Mouse (Mus musculus) heart, postnatal 25 days (tissue): Measurements from ENCODE around the gene Thap8. TPM values are rescaled to one million over a fixed set of nuclear protein-coding genes. Genes with fewer than 3 reads are reported as not detected.

Experiments
- DNase-seq: peaks from one replicate; pipeline ENCODE4 v3.0.0; 2022; ENCODE audit warnings: low spot score
- intact Hi-C: fragments of 180-260 bp; cut with DNase I; formaldehyde crosslinking; loops from one replicate; pipeline ENCODE4 v1.15.1; 2025
- total RNA-seq, 2 experiments: library from RNA; stranded (reverse); gene quantifications; 2 replicates each; pipeline ENCODE4 v1.2.3; 2021

Gene Thap8
- total RNA-seq, 2 experiments from 2014 or later, result not detected

DNA sequence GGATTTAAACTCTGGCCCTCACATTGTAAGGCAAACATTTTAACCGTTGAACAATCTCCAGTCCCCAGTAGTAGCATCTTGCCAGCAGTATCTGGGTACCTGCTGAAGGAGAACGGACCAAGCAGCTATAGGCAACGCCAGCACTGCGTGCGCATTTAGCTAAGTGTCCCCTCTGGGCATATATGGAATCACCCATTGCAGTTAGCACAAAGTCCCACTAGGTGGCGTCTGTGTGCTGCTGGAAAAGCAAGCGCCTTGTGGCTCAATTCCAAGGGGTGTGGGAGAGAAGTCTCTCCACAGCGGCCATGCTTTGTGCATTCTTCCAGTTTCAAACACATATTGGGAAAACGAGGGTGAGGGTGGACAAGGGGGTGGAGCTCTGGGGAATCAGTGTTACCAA is 56.5 kb downstream of the Thap8 start:
- intact Hi-C loops, result no loop called here
- peak; percentile 41 for DNase-seq

DNA sequence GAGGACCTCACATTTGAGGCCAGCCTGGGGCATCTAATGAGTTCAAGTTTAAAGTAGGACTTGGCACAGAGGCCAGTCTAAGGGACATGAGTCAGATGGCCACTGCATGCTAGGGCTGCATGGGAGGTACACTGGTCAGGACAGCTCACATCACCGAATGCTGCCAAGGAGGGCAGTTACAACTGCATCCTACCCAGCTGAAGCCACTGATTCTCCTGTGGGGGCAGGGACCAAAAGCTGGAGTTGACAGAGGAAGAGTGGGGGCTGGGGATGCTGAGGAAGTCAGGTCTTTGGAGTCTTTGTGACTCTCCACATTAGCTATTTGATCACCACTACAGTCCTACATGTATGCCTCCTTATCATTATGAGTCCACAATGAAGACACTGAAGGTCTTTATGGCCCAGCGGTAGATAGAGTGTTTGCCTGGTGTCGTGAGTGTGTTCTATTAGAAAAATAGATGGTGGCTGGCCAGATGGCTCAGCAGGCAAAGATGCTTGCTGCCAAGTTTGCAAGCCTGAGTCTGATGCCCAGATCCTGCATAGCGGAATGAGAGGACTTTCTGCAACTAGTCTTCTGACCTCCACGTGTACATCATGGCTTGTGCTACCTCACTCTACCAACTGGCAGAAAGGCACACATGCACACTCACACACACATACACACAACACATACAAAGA is 59.7 kb downstream of the Thap8 start:
- DNase-seq, result no peak
- intact Hi-C loops, result no loop called here

Other genes starting within 250 kb of the Thap8 start
- gene Zfp14, start 228.7 kb upstream of the Thap8 start, total RNA-seq, result 1 to 10 TPM; 2.2 to 2.8 TPM
- gene Zfp82, start 207.2 kb upstream of the Thap8 start, total RNA-seq, result 1 to 10 TPM; 1.9 to 2.0 TPM
- not detected for gene Gm26920, start 189.7 kb upstream of the Thap8 start, total RNA-seq
- 1 to 10 TPM; 2.2 TPM for gene Zfp566, start 189.6 kb upstream of the Thap8 start, total RNA-seq
- gene Zfp260, start 185.3 kb upstream of the Thap8 start, total RNA-seq, result 10 to 100 TPM; 30.7 to 37.3 TPM
- gene Zfp382, start 158.2 kb upstream of the Thap8 start, total RNA-seq, result 1 to 10 TPM; 2.7 to 2.9 TPM
- gene Zfp146, start 110.3 kb upstream of the Thap8 start, total RNA-seq, result 10 to 100 TPM; 27.7 to 31.0 TPM
- gene Cox7a1, start 96.0 kb upstream of the Thap8 start, total RNA-seq, result 1,000 to 10,000 TPM; 2,700 to 2,749 TPM
- gene Capns1, start 81.3 kb upstream of the Thap8 start, total RNA-seq, result 100 to 1,000 TPM; 270 to 283 TPM
- 10 to 100 TPM; 54.6 to 56.6 TPM for gene Polr2i, start 48.1 kb upstream of the Thap8 start, total RNA-seq
- gene Tbcb, start 47.8 kb upstream of the Thap8 start, total RNA-seq, result 10 to 100 TPM; 54.1 to 56.7 TPM
- not detected for gene Ovol3, start 44.4 kb upstream of the Thap8 start, total RNA-seq
- gene Wdr62, start 325 bp downstream of the Thap8 start, total RNA-seq, result 1 to 10 TPM; 1.1 to 1.8 TPM
- gene Clip3, start 11.6 kb downstream of the Thap8 start, total RNA-seq, result 1 to 10 TPM; 7.0 to 7.7 TPM
- gene Alkbh6, start 28.6 kb downstream of the Thap8 start, total RNA-seq, result 10 to 100 TPM; 23.1 to 24.6 TPM
- gene Syne4, start 34.7 kb downstream of the Thap8 start, total RNA-seq, result 1 to 10 TPM in 1 of 2 experiments, under 1 TPM in 1; 0.65 to 1.3 TPM
- gene E130208F15Rik, start 41.6 kb downstream of the Thap8 start, total RNA-seq, result under 1 TPM; 0.45 to 0.99 TPM
- gene Sdhaf1, start 43.8 kb downstream of the Thap8 start, total RNA-seq, result 10 to 100 TPM; 12.1 to 12.3 TPM
- 1 to 10 TPM in 1 of 2 experiments, under 1 TPM in 1; 0.95 to 1.3 TPM for gene Lrfn3, start 82.7 kb downstream of the Thap8 start, total RNA-seq
- gene Tyrobp, start 133.7 kb downstream of the Thap8 start, total RNA-seq, result 10 to 100 TPM; 17.7 to 18.4 TPM
- not detected for gene Hcst, start 139.8 kb downstream of the Thap8 start, total RNA-seq
- gene Nfkbid, start 141.6 kb downstream of the Thap8 start, total RNA-seq, result under 1 TPM; 0.20 to 0.47 TPM
- gene Aplp1, start 165.4 kb downstream of the Thap8 start, total RNA-seq, result 1 to 10 TPM; 3.5 TPM
- gene Kirrel2, start 177.6 kb downstream of the Thap8 start, total RNA-seq, result not detected
- not detected for gene Nphs1, start 178.2 kb downstream of the Thap8 start, total RNA-seq
- gene Prodh2, start 213.5 kb downstream of the Thap8 start, total RNA-seq, result not detected